Mouse (Mus musculus) ovary, postnatal 36 days (tissue): Measurements from ENCODE around the gene Plekhg6.

Experiments used
- DNase-seq: peaks from one replicate; pipeline ENCODE4 v3.0.0; 2022; ENCODE audit warnings: low spot score, mixed read lengths

Gene Plekhg6

DNA sequence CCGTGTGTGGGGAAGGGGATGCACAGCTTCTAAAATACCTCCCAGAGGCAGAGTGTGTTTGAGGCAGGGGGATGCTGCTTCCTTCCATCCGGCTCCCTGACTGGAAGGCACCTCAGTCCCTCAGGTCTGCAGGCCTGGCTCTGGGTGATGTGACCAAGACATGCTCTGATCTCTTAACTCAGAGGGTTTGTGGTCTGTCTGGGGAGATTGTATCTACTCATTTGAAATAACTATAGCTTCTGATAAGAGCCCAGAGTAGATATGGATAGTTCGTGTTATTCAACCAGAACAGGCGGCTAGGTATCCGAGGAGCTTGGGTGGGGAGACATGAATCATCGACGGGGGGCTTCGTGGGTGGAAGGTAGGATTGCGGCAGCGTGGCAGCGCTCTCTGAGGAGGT lies 27.4 kb downstream of the Plekhg6 start:
- DNase-seq: no peak

DNA sequence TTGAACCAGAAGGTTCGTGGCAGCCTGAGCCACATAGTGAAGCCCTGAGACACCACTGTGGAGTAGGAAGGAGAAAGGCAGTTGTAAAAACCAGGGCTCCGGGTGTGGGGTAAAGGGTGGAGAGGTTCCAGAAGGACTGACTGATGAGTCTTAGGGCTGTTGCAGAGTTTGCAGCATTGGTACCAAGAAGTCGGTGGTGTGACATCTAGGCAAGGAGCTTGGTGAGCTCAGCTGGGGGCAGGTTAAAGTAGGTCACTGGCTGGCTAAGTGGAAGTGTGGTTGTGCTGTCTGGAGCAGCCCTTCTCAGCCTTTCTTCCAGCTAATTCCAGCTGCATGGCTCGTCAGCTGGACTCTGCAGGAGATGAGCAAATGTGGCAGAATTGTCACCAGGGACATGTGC lies 27.8 kb downstream of the Plekhg6 start:
- no peak for DNase-seq

DNA sequence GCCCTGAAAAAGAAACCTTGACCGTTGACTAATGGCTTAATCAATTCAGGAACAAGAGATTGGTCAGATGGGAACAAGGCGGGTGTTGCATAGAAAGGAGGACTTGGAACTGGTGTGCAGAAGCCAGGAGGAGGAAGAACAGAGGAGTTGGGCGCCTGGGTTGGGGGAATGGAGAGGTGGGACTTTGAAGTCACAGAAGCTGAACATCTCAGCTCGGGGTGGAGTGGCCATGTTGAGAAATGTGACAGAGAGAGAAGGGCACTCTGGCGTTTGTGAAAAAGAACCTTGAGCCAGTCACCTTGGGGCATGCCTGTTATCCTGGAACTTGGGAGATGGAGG lies 28.6 kb downstream of the Plekhg6 start:
- no peak for DNase-seq

DNA sequence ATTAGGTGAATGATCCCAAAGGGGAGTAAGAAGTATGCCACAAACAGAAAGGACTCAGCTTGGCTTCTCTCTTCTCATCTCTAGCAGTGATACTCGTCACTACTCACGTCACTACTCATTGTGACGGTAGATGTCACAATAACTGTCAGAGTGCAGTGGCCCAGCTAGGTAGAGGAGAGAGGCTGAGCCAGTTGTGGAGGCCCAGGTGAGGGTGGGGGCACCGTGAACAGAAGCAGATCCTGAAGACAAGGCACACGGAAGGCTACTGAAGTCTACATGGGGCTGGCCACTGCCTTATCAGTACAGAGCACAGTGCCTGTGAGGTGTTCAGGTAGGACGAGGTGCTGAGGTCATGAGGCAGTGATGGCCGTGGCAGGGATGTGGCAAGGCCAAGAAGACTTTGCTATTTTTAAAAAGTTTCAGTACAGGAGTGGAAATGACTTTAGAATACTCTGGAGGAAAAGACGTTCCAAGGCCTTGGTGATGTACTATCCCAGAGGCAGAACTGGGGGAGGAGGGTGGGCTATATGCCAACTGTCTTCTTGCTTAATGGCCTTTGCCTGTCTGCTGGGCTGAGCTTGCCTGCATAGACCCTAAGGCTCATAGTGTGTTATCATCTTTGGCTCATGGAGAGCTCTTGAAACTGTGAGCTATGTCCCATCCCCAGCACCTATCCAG lies 29.1 kb downstream of the Plekhg6 start:
- peak; percentile 61 for DNase-seq

DNA sequence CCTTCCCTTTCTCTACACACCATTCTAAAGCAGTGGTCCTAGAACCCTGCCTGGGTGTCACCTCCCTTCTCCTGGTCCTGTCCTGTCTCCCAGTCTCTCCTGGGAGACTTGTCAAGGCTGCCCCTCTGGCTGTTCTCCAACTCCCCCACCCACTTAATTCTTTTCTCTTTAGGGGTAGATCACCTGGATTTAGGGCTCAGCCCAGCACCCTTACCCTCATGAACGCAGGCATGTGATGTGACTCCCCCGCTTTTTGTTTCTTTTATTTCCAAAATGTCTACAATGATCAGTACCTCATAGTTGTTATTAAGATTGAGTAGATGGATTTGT lies 29.6 kb downstream of the Plekhg6 start:
- no peak for DNase-seq

DNA sequence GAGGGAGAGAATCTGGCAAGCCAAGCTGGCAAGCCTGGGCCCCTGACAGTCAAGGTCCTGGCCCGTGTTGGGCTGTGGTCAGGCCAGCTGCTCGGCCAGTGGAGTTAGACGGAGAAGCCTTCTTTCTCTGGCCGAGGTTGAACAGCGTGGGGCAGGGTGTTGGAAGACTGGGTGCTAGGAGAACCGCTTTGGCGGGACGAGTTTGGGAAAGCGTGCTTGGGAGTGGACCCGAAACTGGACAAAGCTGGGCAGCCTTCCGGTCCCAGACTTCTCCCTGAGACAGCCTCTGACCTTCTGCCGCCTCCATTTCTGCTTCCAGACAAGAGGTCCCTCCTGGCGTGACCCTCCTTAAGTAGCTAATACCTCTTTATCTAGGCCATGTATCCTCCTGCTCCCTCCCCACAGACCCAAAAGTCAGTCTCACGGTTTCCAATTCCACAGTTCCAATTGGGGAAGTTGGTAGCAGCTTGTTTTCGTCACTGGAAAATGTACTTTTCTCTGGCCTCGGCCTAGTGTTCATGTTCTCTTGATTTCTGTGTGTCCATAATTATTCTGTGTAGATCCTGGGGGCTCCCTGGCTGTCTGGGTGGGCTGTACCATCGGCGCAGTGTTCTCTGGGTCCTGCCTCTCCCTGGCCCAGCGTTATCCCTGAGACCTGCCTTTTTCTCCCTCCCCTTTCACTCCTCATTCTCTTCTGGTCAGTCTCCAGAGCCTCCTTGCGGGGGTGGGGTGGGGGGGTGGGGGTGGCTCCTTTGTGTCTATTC lies 30.2 kb downstream of the Plekhg6 start:
- peak; percentile 54 for DNase-seq

DNA sequence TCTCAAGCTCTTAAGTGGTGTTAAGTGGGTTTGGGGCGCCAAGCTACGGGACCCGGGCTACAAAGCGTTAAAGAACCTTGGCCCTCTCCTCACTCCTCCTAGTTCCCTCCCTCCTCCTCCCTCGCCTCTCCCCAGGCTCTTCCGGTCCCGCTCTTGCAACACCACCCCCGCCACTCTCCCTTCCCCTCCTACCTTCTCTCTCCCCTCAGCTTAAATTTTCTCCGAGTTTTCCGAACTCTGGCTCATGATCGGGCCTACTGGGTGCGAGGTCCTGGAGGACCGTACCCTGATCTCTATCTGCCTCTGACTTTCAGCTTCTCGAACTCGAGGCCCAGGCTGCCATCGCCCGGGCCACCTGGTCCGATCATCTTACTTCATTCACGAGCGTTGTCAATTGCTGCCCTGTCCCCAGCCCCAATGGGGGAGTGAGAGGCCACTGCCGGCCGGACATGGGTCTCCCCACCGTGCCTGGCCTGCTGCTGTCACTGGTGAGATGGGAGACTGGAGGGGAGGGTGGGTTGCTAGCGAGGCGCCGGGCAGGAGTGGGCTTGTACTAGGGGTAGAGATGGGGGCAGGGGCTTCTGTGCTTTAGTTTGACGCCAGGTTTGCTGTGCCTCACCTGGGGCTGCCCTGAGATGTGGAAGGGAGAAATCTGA lies 30.9 kb downstream of the Plekhg6 start:
- peak; percentile 65 for DNase-seq

DNA sequence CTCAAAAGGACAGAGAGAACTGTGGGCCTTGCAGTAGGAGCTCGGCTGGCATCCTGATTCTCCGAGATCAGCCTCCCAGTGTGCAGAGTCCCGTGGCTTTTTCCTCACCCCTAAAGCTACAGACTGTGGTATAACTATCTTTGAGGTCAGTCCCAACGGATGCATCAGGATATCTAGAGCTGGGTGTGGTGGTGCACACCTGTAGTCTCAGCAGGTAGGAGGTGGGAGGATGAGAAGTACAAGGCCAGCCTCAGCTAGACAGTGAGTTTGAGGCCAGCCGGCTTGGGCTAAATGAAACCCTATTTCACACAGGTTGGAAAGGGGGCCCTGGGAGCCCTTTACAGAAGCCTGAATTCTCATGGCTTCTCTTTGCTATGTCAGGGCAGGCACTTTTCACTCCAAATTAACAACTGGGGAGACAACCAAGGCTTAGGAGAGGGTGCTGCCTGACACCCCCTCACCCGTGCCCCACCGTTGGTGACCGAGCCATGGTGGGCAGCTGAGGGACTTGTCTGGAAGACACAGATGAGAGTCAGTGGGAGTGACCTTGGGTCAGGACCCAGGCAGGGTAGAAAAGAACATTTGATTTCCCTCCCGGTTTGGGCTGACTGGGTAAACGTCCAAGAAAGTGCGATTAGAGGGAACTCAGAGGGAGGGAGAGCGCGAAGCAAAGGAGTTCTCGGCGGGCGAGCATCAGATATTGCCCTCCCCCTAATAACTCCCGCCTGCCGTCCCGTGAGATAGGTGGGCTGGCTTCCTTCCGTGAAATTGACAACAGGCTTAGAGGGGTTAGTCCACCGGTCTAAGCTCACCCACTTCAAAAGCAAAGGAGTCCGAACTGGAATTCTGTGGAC lies 31.6 kb downstream of the Plekhg6 start, which contains the start of gene Tnfrsf1a:
Gene Tnfrsf1a, plus strand, starts transcription at position 642 of the 854 bp plus-strand sequence.
- peak; percentile 36 for DNase-seq

DNA sequence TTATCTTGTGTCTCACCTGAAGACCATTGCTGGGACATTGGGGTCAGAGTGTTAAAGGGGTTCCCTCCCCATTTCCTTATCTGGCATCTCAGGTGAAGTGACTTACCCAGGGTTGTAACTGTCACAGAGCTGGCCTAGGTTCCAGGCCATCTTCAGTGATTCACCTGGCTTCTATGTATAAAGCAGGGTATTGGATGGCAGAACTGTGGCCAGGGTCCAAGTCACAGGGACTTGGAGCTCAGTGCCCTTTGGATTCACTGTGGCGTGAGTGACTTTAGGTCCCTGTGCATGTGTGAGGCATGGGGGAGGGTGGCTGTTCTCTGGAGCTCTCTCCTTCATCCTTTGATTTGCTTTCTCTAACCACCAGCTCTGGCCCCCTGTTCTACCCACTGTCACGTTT lies 34.6 kb downstream of the Plekhg6 start:
- no peak for DNase-seq

DNA sequence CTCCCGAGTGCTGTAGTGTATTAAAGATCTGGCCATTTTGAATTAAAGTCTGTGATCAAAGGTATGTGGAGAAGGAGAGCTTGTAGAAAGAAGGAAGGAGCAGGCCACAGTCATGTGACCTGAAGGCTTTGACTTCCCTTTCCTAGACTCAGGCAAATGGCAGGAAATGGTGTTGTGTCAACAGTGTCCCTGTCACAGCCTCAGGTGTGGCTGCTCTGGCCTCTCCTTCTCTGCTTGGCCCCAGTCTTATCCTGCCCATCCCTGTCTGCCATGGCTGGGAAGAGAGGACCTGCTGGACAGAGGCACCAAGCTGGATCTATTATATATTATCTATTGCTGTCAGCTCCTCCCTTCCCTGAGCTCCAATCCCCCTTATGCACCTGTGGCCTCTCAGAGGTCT lies 35.0 kb downstream of the Plekhg6 start:
- no peak for DNase-seq

DNA sequence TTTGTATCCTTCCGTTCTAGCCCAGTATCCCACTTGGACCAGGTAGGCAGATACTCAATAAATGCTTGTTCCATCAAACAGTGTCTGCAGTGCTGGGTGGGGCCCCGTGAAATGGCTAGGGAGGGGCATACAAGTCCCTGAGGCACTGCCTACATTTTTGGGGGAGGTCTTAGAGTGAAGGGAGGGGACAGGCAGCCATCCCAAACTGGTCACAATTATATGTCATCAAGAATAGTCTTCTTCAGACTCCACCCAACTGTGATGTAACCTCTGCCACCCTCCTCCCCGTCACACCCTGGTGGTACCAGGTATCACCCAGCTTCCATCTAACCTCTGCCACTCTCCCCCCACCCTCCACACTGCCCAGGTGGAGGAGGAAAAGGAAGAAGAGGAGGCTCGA lies 35.7 kb downstream of the Plekhg6 start:
- no peak for DNase-seq

DNA sequence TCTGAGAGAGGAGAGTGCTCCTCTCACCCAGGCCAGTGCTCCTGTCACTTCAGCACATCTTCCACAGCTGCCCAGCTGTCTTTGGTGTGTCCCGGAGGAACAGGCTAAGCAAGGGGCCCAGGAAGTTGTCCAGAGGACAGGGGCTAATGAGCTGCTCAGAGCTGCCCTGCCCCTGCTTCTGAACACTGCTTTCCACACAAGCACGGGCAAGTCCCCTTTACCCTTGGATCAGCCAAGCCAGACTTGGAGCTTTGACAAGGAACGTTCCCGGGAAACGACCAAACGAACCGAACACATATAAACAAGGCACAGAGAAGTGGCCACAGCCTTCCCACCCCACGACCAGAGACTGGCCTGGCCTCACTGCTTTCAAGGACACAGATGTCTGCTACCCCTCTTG lies 36.5 kb downstream of the Plekhg6 start:
- peak; percentile 39 for DNase-seq

DNA sequence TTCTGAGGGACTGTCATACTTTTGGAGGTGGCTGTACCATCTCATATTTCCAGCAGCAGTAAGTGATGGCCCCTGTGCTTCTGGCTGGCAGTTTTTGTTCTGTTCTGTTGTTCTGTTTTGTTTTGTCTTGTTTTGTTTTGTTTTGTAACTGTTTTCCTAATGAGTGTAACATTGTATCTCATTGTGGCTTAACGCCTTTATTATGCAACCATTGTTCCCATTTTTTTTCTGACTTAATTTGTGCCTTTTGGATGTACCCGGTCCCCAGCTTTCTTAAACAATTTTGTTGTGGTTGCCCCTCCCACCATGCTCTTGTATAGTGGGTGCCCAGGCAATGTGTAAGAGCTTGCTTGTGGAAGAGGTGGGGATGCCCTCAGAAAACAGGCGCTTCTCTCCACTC lies 38.4 kb downstream of the Plekhg6 start:
- DNase-seq: no peak

DNA sequence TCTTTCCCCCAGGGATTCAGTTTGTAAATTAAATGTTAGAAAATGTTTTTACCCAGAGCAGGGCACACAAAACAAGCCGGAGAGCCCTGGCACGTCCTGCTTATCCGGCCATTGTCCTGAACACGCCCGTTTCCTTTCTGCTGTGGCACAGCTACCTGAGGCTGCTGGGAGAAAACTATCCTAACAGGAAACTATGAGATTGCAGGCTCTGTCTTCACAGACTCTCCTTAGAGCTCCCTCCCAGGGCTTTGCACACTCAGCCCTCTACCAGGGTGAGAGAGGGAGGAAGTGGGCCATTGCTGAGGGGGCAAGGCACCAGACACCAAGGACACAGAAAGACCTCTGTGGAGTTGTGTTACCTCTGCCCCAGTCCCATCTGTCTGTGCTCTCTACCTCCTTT lies 40.3 kb downstream of the Plekhg6 start:
- DNase-seq: no peak

DNA sequence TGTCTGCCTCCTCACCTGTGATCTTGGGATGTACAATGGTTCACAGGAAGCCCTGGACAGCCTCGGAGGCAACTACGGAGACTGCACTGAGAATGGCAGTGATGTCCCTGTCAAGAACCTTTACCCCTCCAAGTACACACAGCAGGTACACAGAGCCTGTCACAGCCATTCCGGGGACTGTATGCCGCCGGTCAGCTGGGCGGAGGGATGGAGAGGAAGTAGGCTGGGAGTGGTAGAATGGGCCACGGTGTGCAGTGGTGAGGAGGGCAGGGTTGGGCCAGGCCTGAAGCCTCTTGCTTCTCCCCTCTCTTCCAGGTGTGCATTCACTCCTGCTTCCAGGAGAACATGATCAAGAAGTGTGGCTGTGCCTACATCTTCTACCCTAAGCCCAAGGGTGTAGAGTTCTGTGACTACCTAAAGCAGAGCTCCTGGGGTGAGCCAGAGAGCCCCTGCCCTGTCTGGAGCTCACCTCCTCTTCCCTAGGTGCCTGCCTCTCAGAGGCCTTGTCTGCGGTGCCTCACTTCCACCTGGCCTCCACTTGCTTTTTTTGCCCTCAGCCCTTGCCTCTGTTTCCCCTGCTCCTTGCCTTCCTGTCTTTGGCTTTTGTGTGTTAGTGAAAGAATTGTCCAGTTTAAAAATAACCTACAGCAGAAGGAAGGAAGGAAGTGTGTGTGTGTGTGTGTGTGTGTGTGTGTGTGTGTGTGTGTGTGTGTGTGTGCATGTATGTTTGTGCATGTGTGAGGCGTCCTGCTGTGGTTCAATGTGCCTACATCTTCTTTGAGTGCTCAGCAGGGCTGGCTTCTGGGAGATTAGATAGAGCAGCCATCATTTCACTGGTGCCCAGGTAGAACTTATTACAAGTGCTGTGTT lies 41.6 kb downstream of the Plekhg6 start:
- DNase-seq: no peak

DNA sequence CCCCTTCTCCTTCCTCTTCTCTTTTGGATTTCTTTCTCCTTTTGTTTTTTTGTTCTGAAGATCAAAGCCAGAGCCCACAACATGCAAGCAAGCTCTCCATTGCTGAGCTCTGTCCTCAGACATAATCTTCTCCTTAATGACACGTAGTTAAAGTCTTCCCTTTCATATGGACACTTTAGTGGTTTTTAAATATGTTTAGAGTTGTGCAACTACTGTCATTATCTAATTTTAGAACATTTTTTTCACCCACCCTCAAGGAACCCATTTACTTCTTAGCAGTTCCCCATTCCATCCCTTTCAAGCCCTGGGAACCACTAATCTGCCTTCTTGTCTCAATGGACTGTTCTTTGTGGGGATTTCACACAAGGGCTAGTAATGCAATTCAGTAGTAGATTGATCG lies 46.2 kb downstream of the Plekhg6 start:
- no peak for DNase-seq

DNA sequence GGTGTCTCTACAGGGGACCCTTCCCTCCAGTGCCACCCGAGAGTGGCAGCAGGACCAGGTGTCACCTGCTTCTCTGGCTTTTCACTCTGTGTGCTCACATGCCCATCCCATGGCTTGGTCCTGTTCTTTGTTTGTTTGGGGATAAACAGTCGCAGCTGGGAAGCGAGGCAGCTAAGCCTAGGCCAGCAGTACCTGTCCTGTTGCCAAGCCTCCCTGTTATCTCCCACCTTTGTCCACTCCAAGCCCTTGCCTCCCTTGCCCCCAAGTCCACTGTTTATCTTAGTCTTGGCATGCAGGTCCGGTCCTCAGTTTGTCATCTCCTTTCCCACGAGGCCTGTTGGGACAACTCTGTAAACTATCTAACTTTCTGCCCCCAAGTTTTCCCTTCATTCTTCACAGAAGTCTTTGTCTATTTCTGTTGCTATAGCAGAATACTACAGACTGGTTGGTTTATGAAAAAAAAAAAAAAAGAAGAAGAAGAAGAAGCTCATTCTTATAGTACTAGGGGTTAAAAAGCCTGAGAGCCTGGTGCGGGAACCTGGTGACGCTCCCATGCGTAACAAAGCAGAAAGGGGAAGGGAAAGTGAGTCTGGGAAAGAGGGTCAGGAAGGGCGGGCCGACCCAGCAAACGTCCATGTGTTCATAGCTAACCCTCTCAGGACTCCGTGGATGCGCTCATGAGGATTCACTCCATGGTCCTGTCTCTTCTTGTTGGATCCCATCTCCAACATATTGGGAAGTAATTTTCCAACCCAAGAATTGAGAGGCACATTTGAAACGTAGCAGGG lies 47.3 kb downstream of the Plekhg6 start:
- DNase-seq: no peak

DNA sequence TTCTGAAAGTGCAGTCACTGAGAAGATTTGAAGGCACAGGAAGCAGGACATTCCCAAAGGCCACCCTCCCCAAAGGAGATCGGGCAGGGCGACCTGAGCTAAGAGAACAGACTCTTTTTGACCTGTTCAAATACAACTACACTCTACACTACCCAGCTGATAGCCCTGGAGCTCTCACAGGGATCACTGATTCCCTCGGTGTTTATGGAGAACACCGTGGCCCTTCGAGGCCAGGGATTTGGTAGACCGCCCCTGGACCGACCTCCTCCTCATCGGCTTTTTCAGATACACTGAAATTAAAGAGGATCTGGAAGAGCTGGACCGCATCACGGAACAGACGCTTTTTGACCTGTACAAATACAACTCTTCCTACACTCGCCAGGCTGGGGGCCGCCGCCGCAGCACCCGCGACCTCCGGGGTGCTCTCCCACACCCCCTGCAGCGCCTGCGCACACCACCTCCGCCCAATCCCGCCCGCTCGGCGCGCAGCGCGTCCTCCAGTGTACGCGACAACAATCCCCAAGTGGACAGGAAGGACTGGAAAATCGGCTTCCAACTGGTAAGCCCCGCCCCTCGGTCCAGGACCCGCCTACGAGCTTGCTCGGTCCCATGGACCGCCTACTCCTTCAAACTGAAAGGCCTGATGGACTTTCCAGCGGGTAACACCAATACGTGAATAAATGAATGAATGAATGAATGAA lies 49.8 kb downstream of the Plekhg6 start:
- DNase-seq: peak; percentile 91

DNA sequence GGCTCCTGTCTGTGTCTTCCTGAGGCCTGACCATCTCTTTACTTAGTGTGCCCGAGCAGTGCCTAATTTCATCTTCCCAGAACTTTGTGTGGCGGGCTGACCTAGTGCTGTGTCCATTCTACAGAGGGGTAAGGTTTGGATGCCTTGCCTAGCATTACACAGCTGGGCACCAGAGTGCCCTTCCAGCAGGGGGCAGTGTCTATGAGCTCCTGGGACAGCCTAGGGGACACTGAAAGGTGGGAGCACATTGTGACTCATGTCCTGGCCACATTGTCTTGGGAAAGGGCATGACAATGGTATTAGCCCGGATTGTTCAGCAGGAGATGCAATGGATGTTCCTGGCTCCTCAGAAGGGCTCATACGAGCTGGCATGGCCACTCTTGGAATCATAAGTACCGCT lies 52.4 kb downstream of the Plekhg6 start:
- DNase-seq: no peak

DNA sequence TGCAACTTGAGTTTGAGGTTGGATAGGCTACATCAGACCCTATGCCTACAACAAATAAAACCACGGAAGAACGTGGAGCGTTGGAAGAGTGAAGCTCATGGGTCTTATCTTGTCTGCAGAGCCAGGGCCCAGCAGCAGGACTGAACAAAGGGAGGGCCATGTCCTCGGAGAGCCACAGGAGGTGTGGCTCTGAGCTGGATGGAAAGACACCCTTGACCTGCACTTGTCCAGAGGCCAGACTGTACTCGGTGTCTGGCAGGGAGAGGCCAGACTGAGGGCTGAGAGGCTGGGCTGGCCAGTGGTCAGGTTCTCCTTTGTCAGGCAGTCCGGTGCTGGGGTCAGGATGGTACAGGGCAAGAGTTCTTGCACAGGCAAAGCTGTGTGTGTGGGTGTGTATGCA lies 55.3 kb downstream of the Plekhg6 start:
- no peak for DNase-seq
